29 mouse cellular contexts compared by ENCODE assay signal in genomic region chr4:63582580-63582979, GRCm38 (mm10). TPM values are rescaled to one million over a fixed set of nuclear protein-coding genes. Genes with fewer than 3 reads are reported as not detected.
DNase-seq lines count a peak whose midpoint lies in the region; ATAC-seq and TF ChIP-seq lines count a peak whose summit lies in the region.
"Had no signal": no experiment of that assay in that cellular context is flagged by ENCODE, and none has a peak within 500 bp of the region (broad histone marks: within the 10 kb centered on the region; RNA-seq: fewer than 3 reads in every experiment).

No protein-coding gene starts in this region.

- 58% methylated on average over 5 of the region's 5 CpGs for WGBS in hindbrain, embryonic 11.5 days
- 78% methylated on average over 5 of the region's 5 CpGs for WGBS in hindbrain, embryonic 13.5 days
- 18% methylated on average over 5 of the region's 5 CpGs for WGBS in embryonic facial prominence, embryonic 15.5 days
- WGBS in limb, embryonic 14.5 days: 10% methylated on average over 5 of the region's 5 CpGs

- H3K4me2 ChIP-seq in hindbrain, embryonic 11.5 days (replicated peaks; ENCODE audit: low read depth, low read length): no peak overlapping the region
- no peak overlapping the region for H3K4me2 ChIP-seq in hindbrain, embryonic 13.5 days
- no peak overlapping the region for H3K4me2 ChIP-seq in embryonic facial prominence, embryonic 15.5 days (replicated peaks)
- H3K4me2 ChIP-seq in limb, embryonic 14.5 days (replicated peaks; ENCODE audit: low read depth, low read length, severe bottlenecking): no peak overlapping the region
- H3K4me2 ChIP-seq: forebrain, embryonic 12.5 days had no signal

- no peak overlapping the region for H3K27ac ChIP-seq in hindbrain, embryonic 11.5 days (ENCODE audit: low read depth, low read length)
- H3K27ac ChIP-seq in hindbrain, embryonic 13.5 days: no peak overlapping the region
- peak overlapping the region; percentile 60; the same call in 1 of the 2 replicates for H3K27ac ChIP-seq in embryonic facial prominence, embryonic 15.5 days (replicated peaks)
- H3K27ac ChIP-seq in limb, embryonic 14.5 days (replicated peaks; ENCODE audit: low read depth, low read length): peak overlapping the region; percentile 58; the same call in 1 of the 2 replicates
- H3K27ac ChIP-seq: forebrain, embryonic 12.5 days; stomach, postnatal 0 days had no signal

- 0 out of 2 replicates have a peak, but pooled peaks cover 3% of the 10 kb centered on the region for H3K4me1 ChIP-seq in hindbrain, embryonic 11.5 days (replicated peaks; ENCODE audit: control insufficient read depth, insufficient read depth, low read length)
- peaks cover 9% of the 10 kb centered on the region for H3K4me1 ChIP-seq in hindbrain, embryonic 13.5 days (replicated peaks)
- H3K4me1 ChIP-seq in embryonic facial prominence, embryonic 15.5 days: peaks cover 11% of the 10 kb centered on the region
- peaks cover 8% of the 10 kb centered on the region; the same call in 1 of the 2 replicates for H3K4me1 ChIP-seq in limb, embryonic 14.5 days (ENCODE audit: control insufficient read depth, insufficient read depth, low read length)

- H3K36me3 ChIP-seq in hindbrain, embryonic 11.5 days (ENCODE audit: control insufficient read depth, insufficient read depth, low read length): no peaks in the 10 kb centered on the region
- H3K36me3 ChIP-seq in hindbrain, embryonic 13.5 days: peaks cover 3% of the 10 kb centered on the region
- peaks cover 3% of the 10 kb centered on the region; the same call in 1 of the 2 replicates for H3K36me3 ChIP-seq in embryonic facial prominence, embryonic 15.5 days
- H3K36me3 ChIP-seq in limb, embryonic 14.5 days (ENCODE audit: control insufficient read depth, insufficient read depth, low read length): peaks cover 4% of the 10 kb centered on the region; the same call in 1 of the 2 replicates
- H3K36me3 ChIP-seq: forebrain, embryonic 12.5 days had no signal

- ATAC-seq in hindbrain, embryonic 11.5 days (ENCODE audit: low FRiP score): no peak
- no peak for ATAC-seq in hindbrain, embryonic 13.5 days (ENCODE audit: low FRiP score)
- peak; percentile 63; the same call in 1 of the 2 replicates for ATAC-seq in embryonic facial prominence, embryonic 15.5 days (ENCODE audit: insufficient number of reproducible peaks, low FRiP score, low TSS enrichment, low read depth)
- peak; percentile 71 for ATAC-seq in limb, embryonic 14.5 days (ENCODE audit: low FRiP score, low read depth)
- ATAC-seq: midbrain, embryonic 16.5 days had no signal

- TF ChIP-seq POLR2A in limb, embryonic 14.5 days (IDR thresholded peaks at IDR 0.05; ENCODE audit: borderline replicate concordance, extremely low read depth, insufficient read depth, insufficient read length): no peak

- no peaks in the 10 kb centered on the region for H3K9me3 ChIP-seq in hindbrain, embryonic 11.5 days (ENCODE audit: control insufficient read depth, low read length)
- H3K9me3 ChIP-seq in hindbrain, embryonic 13.5 days: no peaks in the 10 kb centered on the region
- H3K9me3 ChIP-seq in embryonic facial prominence, embryonic 15.5 days (replicated peaks): no peaks in the 10 kb centered on the region
- H3K9me3 ChIP-seq in limb, embryonic 14.5 days (ENCODE audit: control insufficient read depth, low read length): no peaks in the 10 kb centered on the region
- H3K9me3 ChIP-seq: forebrain, embryonic 12.5 days had no signal

- no peaks in the 10 kb centered on the region for H3K27me3 ChIP-seq in hindbrain, embryonic 11.5 days (ENCODE audit: control insufficient read depth, insufficient read depth, low read length)
- H3K27me3 ChIP-seq in hindbrain, embryonic 13.5 days: no peaks in the 10 kb centered on the region
- no peaks in the 10 kb centered on the region for H3K27me3 ChIP-seq in embryonic facial prominence, embryonic 15.5 days
- no peaks in the 10 kb centered on the region for H3K27me3 ChIP-seq in limb, embryonic 14.5 days (ENCODE audit: control insufficient read depth, insufficient read depth, low read length)
- H3K27me3 ChIP-seq: forebrain, embryonic 12.5 days had no signal

- peak; percentile 28 for DNase-seq in hindbrain, embryonic 11.5 days (ENCODE audit: low spot score)
- DNase-seq in embryo, embryonic 11.5 days (ENCODE audit: low read depth, low spot score): peak; percentile 63
- DNase-seq in limb, embryonic 14.5 days (ENCODE audit: low spot score): peak; percentile 55
- DNase-seq in gastrocnemius, adult 18-20 months (ENCODE audit: low spot score): no peak
- no peak for DNase-seq in cerebellum, adult 9-10 months
- no peak for DNase-seq in urinary bladder, postnatal 14 days (ENCODE audit: low spot score)
- DNase-seq: B cell, adult 2 months; cerebellum, adult 9-11 months; kidney, adult 8-10 months; kidney, postnatal 36 days; layer of hippocampus, adult 9-11 months; lung, adult 18-20 months; lung, postnatal 14 days; retina, postnatal 1 day; right cerebral cortex, postnatal 4 days; thymus, postnatal 25 days had no signal

- H3K4me3 ChIP-seq in hindbrain, embryonic 11.5 days (ENCODE audit: low read depth, low read length): no peak overlapping the region
- no peak overlapping the region for H3K4me3 ChIP-seq in hindbrain, embryonic 13.5 days
- H3K4me3 ChIP-seq in embryonic facial prominence, embryonic 15.5 days (replicated peaks): no peak overlapping the region
- H3K4me3 ChIP-seq in limb, embryonic 14.5 days (replicated peaks; ENCODE audit: low read length): no peak overlapping the region
- H3K4me3 ChIP-seq: forebrain, embryonic 12.5 days had no signal

- H3K9ac ChIP-seq in hindbrain, embryonic 11.5 days (ENCODE audit: low read depth, low read length): no peak overlapping the region
- no peak overlapping the region for H3K9ac ChIP-seq in hindbrain, embryonic 13.5 days
- H3K9ac ChIP-seq in embryonic facial prominence, embryonic 15.5 days: no peak overlapping the region
- H3K9ac ChIP-seq in limb, embryonic 14.5 days (ENCODE audit: low read depth, low read length, severe bottlenecking): no peak overlapping the region
- H3K9ac ChIP-seq: forebrain, embryonic 12.5 days had no signal

RNA-seq across cellular contexts. Expression of gene Gm11213, which starts 22.5 kb away (rescaled TPM):
- not detected in 2 replicates for polyA plus RNA-seq in hindbrain, embryonic 11.5 days (2014; fragmentation: Nextera tagmentation; extraction: Ambion mirVana)
- not detected in 2 replicates for polyA plus RNA-seq in hindbrain, embryonic 13.5 days (2015; fragmentation: Nextera tagmentation; extraction: Ambion mirVana)
- polyA plus RNA-seq in embryonic facial prominence, embryonic 15.5 days (2015; fragmentation: Nextera tagmentation; extraction: Ambion mirVana): not detected in 2 replicates
- polyA plus RNA-seq in limb, embryonic 14.5 days (2012; rRNA removed): not detected in 2 replicates
- not detected in 2 replicates for polyA plus RNA-seq in limb, embryonic 14.5 days (2014; fragmentation: Nextera tagmentation; extraction: Ambion mirVana)
- not detected for total RNA-seq in gastrocnemius, adult 18-20 months (2021)
- total RNA-seq: adrenal gland, adult 18-20 months; adrenal gland, postnatal 4 days; gastrocnemius, postnatal 4 days; hematopoietic stem cell, adult 5-6 weeks; liver, adult 2 months; megakaryocyte, adult 5-6 weeks had no signal
- polyA plus RNA-seq: forebrain, embryonic 12.5 days; heart, embryonic 16.5 days; intestine, embryonic 14.5 days; liver, adult 2 months; midbrain, embryonic 16.5 days; stomach, postnatal 0 days had no signal

RNA-seq across cellular contexts. Expression of gene Tmem268, which starts 24.0 kb away (rescaled TPM):
- 4.7 and 4.8 TPM in 2 replicates for polyA plus RNA-seq in hindbrain, embryonic 11.5 days (2014; fragmentation: Nextera tagmentation; extraction: Ambion mirVana)
- 3.0 and 4.4 TPM in 2 replicates for polyA plus RNA-seq in hindbrain, embryonic 13.5 days (2015; fragmentation: Nextera tagmentation; extraction: Ambion mirVana)
- polyA plus RNA-seq in embryonic facial prominence, embryonic 15.5 days (2015; fragmentation: Nextera tagmentation; extraction: Ambion mirVana): 8.2 and 9.6 TPM in 2 replicates
- 7.1 and 9.6 TPM in 2 replicates for polyA plus RNA-seq in limb, embryonic 14.5 days (2012; rRNA removed)
- polyA plus RNA-seq in limb, embryonic 14.5 days (2014; fragmentation: Nextera tagmentation; extraction: Ambion mirVana): 6.6 and 7.7 TPM in 2 replicates
- 10 to 100 TPM; 15.8 to 16.4 TPM for total RNA-seq in gastrocnemius, adult 18-20 months (2021)

RNA-seq across cellular contexts. Expression of gene Atp6v1g1, which starts 38.0 kb away (rescaled TPM):
- 424 and 428 TPM in 2 replicates for polyA plus RNA-seq in hindbrain, embryonic 11.5 days (2014; fragmentation: Nextera tagmentation; extraction: Ambion mirVana)
- polyA plus RNA-seq in hindbrain, embryonic 13.5 days (2015; fragmentation: Nextera tagmentation; extraction: Ambion mirVana): 464 and 480 TPM in 2 replicates
- polyA plus RNA-seq in embryonic facial prominence, embryonic 15.5 days (2015; fragmentation: Nextera tagmentation; extraction: Ambion mirVana): 317 and 319 TPM in 2 replicates
- 105 and 138 TPM in 2 replicates for polyA plus RNA-seq in limb, embryonic 14.5 days (2012; rRNA removed)
- polyA plus RNA-seq in limb, embryonic 14.5 days (2014; fragmentation: Nextera tagmentation; extraction: Ambion mirVana): 289 and 304 TPM in 2 replicates
- 100 to 1,000 TPM; 276 to 291 TPM for total RNA-seq in gastrocnemius, adult 18-20 months (2021)

RNA-seq across cellular contexts. Expression of gene Tex48, which starts 39.6 kb away (rescaled TPM):
- not detected in 2 replicates for polyA plus RNA-seq in hindbrain, embryonic 11.5 days (2014; fragmentation: Nextera tagmentation; extraction: Ambion mirVana)
- polyA plus RNA-seq in hindbrain, embryonic 13.5 days (2015; fragmentation: Nextera tagmentation; extraction: Ambion mirVana): not detected in 2 replicates
- polyA plus RNA-seq in embryonic facial prominence, embryonic 15.5 days (2015; fragmentation: Nextera tagmentation; extraction: Ambion mirVana): not detected in 2 replicates
- not detected in 2 replicates for polyA plus RNA-seq in limb, embryonic 14.5 days (2012; rRNA removed)
- polyA plus RNA-seq in limb, embryonic 14.5 days (2014; fragmentation: Nextera tagmentation; extraction: Ambion mirVana): not detected in 2 replicates
- not detected for total RNA-seq in gastrocnemius, adult 18-20 months (2021)
- total RNA-seq: adrenal gland, adult 18-20 months; adrenal gland, postnatal 4 days; gastrocnemius, postnatal 4 days; hematopoietic stem cell, adult 5-6 weeks; liver, adult 2 months; megakaryocyte, adult 5-6 weeks had no signal
- polyA plus RNA-seq: forebrain, embryonic 12.5 days; heart, embryonic 16.5 days; intestine, embryonic 14.5 days; liver, adult 2 months; midbrain, embryonic 16.5 days; stomach, postnatal 0 days had no signal

Comparison
In these comparisons a context has a peak if more than half of its experiments do, and no peak if none do; other contexts are left out.
1. ATAC-seq: peak in embryonic facial prominence, embryonic 15.5 days (single experiment) and limb, embryonic 14.5 days (single experiment); none in hindbrain, embryonic 11.5 days (single experiment) and hindbrain, embryonic 13.5 days (single experiment).
2. DNase-seq: peak in hindbrain, embryonic 11.5 days (single experiment), embryo, embryonic 11.5 days (single experiment) and limb, embryonic 14.5 days (single experiment); none in gastrocnemius, adult 18-20 months (single experiment), cerebellum, adult 9-10 months (single experiment) and urinary bladder, postnatal 14 days (single experiment).
3. H3K27ac ChIP-seq: peak in embryonic facial prominence, embryonic 15.5 days (single experiment) and limb, embryonic 14.5 days (single experiment); none in hindbrain, embryonic 11.5 days (single experiment) and hindbrain, embryonic 13.5 days (single experiment).